In the genomic region with DNA sequence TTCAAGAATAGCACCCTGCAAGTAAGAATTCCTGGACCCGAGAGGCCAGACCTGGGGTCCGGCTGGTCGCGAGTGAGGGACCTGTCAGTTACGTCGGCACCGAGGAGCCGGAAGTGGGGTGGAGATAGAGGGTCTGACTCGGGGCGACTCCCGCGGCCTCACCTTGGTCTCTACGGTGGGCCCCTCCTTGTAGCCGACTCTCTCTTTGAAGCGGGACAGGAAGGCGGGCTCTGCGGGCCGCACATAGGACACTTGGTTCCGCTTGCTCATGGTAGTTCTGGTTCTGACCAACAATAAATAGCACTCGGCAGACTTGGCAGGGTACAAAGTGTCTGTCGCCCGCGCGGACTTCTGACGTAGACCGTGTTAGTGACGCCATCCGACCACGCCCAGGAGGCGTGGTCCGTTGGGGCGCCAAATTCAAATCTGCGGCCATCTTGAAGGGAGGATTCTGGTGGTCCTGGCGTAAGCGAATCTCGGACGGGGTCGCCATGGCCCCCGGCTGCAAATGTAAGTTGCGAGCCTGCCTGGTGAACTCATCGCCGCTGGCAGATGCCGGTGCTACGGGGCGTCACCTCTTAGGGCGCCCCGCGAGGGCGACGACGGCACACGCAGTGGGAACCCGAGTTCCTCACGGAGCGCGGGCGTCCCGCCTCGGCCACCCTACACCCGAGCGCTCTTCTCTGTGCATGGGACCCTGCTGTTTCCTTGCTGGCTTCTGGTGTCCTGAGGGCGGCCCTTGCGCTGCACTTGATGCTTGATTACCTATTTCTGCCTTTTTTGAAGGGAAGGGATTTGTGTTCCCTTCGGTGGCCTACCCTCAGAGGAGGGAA, we compare ENCODE assay signal across 1 mouse cellular context.
TF ChIP-seq lines count a peak whose summit lies in the region.

A gene (minus strand): TSS at position 358 of the 833 bp plus-strand sequence.
A gene (plus strand): TSS at position 404 of the 833 bp plus-strand sequence.

TF ChIP-seq in MEL, 35 proteins besides CTCF, POLR2A, EP300 and RAD21 (continued from another document):
- TF ChIP-seq USF2 (IDR thresholded peaks at IDR 0.05; ENCODE audit: borderline replicate concordance in 1 of 2, insufficient read depth in 1 of 2, low read depth in 1 of 2, low read length in 2 of 2) (no peak), ELF1 (IDR thresholded peaks at IDR 0.05; ENCODE audit: low read depth, low read length) (peak; percentile 80), SIN3A (IDR thresholded peaks at IDR 0.05; ENCODE audit: low read length) (peak; percentile 85), ZMIZ1 (IDR thresholded peaks at IDR 0.05; ENCODE audit: low read depth, low read length) (no peak; the same call in 1 of the 2 replicates), NELFE (IDR thresholded peaks at IDR 0.05; ENCODE audit: low read depth, low read length) (peak; percentile 79), MAFK (IDR thresholded peaks at IDR 0.05; ENCODE audit: borderline replicate concordance, low read depth, low read length) (no peak), MXI1 (IDR thresholded peaks at IDR 0.05; ENCODE audit: low read depth, low read length) (peak; percentile 83), MAZ (IDR thresholded peaks at IDR 0.05; ENCODE audit: low read depth, low read length) (no peak; the same call in 1 of the 2 replicates), MYC (IDR thresholded peaks at IDR 0.05; ENCODE audit: low read depth, low read length) (no peak; the same call in 1 of the 2 replicates), BHLHE40 (IDR thresholded peaks at IDR 0.05; ENCODE audit: borderline replicate concordance, low read depth, low read length) (no peak), GATA1 (IDR thresholded peaks at IDR 0.05; ENCODE audit: low read depth, low read length) (no peak), TBP (IDR thresholded peaks at IDR 0.05; ENCODE audit: low read depth, low read length) (peak; percentile 78), MEF2A (IDR thresholded peaks at IDR 0.05; ENCODE audit: extremely low read depth, insufficient replicate concordance, low read depth, low read length, poor library complexity, severe bottlenecking) (no peak), POLR2AphosphoS2 (IDR thresholded peaks at IDR 0.05; ENCODE audit: low read length) (peak; percentile 61), USF1 (IDR thresholded peaks at IDR 0.05; ENCODE audit: low read depth, low read length) (no peak), CHD1 (IDR thresholded peaks at IDR 0.05; ENCODE audit: low read depth, low read length) (no peak), ETS1 (IDR thresholded peaks at IDR 0.05; ENCODE audit: low read depth, low read length) (0 out of 2 replicates have a peak, but pooled peaks have one; percentile 5), JUND (IDR thresholded peaks at IDR 0.05; ENCODE audit: low read depth, low read length) (no peak), SMC3 (IDR thresholded peaks at IDR 0.05; ENCODE audit: low read depth, low read length) (no peak), TCF12 (IDR thresholded peaks at IDR 0.05; ENCODE audit: low read depth, low read length) (0 out of 2 replicates have a peak, but pooled peaks have one; percentile 38), E2F4 (IDR thresholded peaks at IDR 0.05; ENCODE audit: borderline replicate concordance, low read depth, low read length) (peak; percentile 97)
